Mouse (Mus musculus): ENCODE results near the gene Irak1bp1.

The Irak1bp1 gene

DNA sequence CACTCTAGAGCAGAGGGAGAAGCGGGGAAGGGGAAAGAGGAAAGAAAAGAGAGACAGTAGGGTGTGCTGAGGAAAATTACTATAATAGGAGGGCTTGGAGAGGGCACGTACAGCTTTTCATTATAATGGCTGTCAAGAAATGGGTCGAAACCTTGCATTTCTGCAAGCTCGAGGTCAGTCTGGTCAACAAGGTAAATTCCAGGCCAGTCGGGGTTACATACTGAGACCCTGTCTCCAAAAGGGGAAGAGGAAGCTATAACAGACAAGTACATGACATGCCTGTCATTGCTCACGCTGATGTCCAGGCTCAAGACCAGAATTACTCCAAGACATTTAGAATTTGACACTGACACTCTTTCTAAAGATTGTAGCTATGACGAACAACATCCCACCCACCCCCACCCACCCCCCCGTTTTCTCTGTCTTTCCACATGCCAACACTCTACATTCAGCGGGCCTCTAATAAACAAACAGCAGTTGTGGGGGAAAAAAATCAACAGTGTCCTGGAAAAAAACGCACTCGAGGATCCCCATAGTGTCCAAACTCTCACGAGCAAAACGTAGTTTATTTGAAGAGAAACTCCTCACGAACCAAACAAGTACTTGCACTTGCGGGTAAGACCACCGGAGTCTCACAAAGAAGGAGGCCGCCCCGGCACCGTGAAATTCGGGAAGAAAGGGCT lies at the start of gene Irak1bp1:
TSS of gene Irak1bp1 (plus strand) at position 534 of the 683 bp plus-strand sequence.
- CTCF ChIA-PET = interaction anchor here (0.6 kb wide), 1 partner anchor 354 kb away, joined by 8 read pairs; no protein-coding TSS in a partner anchor

GRCm38 (mm10) chr9:82788375-82788774 lies 41.0 kb upstream of the Irak1bp1 start:
- CTCF ChIA-PET = no interaction called here

- CTCF ChIA-PET = no interaction called here
These were observed 29.0 kb upstream of the Irak1bp1 start for GRCm38 (mm10) chr9:82800360-82800759.

GRCm38 (mm10) chr9:82807129-82807528 lies 22.2 kb upstream of the Irak1bp1 start:
- CTCF ChIA-PET = no interaction called here

DNA sequence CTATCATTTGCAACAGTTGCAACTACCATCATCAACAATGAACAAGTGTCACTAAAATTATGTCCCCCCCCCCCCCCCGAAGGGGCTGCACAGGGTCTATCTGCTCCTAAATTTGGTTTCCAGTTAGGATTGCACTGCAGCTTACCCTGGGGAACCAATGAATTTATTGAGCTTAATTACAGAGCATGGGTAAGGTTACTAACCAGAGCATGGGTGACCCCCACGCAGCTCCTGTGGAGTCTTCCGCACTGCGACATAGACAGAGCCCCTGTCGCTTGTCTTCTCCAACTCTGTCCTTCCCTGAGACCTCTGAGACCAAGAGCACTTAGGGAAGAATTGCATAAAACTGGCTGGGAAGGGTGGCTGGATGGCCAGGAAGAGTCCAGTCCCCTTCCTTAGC lies 21.7 kb upstream of the Irak1bp1 start:
- CTCF ChIA-PET = no interaction called here

- CTCF ChIA-PET = no interaction called here
These were observed 17.0 kb upstream of the Irak1bp1 start for GRCm38 (mm10) chr9:82812172-82812963.

GRCm38 (mm10) chr9:82814536-82814935 lies 14.8 kb upstream of the Irak1bp1 start:
- CTCF ChIA-PET = no interaction called here

- CTCF ChIA-PET = interaction anchor here (0.7 kb wide), 1 partner anchor 193 kb away, joined by 12 read pairs; no protein-coding TSS in a partner anchor
These were observed 14.0 kb upstream of the Irak1bp1 start for GRCm38 (mm10) chr9:82815257-82815785.

GRCm38 (mm10) chr9:82826426-82826825 lies 2.9 kb upstream of the Irak1bp1 start:
- CTCF ChIA-PET = interaction anchor here (0.8 kb wide), 1 partner anchor 82 kb away, joined by 4 read pairs; no protein-coding TSS in a partner anchor

DNA sequence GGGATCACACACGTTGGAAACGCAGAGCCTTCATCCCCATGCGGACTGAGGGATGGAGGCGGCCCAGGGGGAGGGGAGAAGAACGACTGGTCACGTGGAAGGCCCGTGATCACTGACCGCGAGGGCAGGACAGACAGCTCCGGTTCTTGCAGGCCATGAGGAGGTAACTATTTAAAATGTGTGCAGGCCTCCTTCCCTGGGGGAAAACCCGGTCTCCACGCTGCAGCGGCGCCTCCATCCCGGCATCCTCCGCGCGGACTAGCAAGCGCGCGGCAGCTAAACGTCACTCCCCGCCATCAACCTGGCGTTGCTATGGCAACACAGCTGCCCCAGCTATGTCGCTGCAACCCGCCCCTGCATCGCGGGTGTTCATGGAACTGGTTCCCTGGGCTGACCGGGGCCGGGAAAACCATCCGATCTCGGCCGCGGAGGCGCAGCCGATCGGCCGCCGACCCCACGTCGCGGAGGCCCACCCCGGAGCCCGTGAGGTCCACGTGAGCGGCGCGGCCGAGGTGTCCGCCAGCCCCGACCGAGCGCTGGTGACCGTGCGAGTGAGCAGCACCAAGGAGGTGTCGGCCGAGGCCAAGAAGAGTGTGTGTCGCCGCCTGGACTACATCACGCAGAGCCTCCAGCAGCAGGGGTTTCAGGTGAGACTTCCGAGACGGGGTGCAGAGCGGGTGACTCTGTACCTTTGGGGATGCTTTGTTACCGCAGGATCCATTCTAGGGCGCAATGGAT lies 522 bp downstream of the Irak1bp1 start:
- CTCF ChIA-PET = no interaction called here

- CTCF ChIA-PET = no interaction called here
These were observed 2.6 kb downstream of the Irak1bp1 start for GRCm38 (mm10) chr9:82831891-82832290.

DNA sequence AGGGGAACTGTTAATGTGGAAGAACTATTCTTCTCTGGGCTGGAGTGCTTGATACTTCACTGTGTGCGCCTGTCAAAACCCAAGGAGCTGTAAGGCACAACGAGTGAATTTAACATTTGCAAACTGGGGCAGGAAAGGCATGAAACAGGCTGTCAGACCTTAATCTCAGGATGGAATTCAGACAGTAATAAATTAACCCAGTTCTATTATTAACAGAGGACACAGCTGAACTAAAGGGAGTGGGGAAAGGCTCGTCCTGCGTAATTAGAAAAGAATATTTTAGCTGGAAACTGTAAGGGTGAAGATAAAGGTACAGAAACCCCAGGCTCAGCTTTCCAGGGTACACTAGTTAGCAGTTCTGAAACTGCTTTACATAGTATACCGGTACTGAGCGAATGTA lies 6.6 kb downstream of the Irak1bp1 start:
- CTCF ChIA-PET = no interaction called here

DNA sequence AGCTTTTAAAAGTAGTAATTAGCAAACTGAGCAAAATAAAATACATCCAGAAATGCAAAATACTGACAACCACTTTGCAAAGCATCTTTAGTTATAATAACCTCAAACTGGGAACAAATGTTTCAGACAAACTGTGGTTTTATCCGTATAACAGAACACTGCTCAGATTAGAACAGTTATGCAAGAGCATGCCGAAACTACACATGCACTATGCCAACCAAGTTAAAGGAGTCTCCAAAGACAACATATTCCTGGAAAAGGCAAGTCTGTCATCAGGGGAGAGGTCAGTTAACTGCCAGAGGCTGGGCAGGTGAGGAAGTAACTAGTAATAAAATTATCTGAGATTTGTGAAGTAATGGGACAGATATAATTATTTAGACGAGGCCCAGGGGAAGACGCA lies 13.3 kb downstream of the Irak1bp1 start:
- CTCF ChIA-PET = no interaction called here

DNA sequence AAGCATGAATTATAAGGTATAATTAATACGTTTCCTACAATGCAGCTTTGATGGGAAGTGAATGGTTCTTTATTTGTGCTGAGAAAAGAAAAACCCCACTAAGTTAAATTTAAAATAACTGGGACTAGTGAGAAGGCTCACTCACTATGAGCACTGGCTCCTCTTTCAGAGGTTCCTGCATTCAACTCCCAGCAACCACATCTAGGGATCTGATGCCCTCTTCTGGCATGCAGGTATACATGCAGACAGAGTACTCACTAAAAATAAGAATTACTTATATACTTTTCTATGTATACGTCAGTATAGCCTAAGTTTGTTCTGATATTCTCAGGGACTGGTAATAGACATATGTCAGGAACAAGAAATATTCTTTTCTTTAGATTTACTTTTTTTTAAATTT lies 24.7 kb downstream of the Irak1bp1 start:
- CTCF ChIA-PET = no interaction called here

GRCm38 (mm10) chr9:82854973-82855614 lies 25.8 kb downstream of the Irak1bp1 start:
- CTCF ChIA-PET = no interaction called here

GRCm38 (mm10) chr9:82856241-82856640 lies 26.9 kb downstream of the Irak1bp1 start:
- CTCF ChIA-PET = interaction anchor here (0.7 kb wide), 1 partner anchor 1088 kb away, joined by 3 read pairs; no protein-coding TSS in a partner anchor

GRCm38 (mm10) chr9:82860805-82861204 lies 31.5 kb downstream of the Irak1bp1 start:
- CTCF ChIA-PET = no interaction called here

- CTCF ChIA-PET = no interaction called here
These were observed 32.0 kb downstream of the Irak1bp1 start for GRCm38 (mm10) chr9:82861316-82861715.

- CTCF ChIA-PET = no interaction called here
These were observed 32.6 kb downstream of the Irak1bp1 start for GRCm38 (mm10) chr9:82861775-82862430.

- CTCF ChIA-PET = no interaction called here
These were observed 36.8 kb downstream of the Irak1bp1 start for GRCm38 (mm10) chr9:82866121-82866520.

DNA sequence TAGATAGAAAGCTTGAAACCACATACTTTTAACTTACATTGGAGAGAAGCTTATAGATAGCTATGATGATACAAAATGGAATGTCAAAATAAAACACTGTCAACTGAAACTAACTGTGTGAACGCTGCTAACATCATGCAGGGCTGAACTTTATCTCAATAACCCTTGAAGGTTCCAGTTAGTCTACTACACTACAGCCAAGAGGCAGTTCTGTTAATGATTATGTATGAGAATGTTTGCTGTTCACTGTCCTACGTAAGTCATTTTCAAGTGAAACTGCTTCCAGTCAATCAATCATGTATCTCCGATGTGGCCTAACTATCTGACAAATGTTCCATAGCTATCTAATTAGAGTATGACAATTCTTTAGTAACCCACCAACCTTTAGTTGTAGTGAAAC lies 38.4 kb downstream of the Irak1bp1 start:
- CTCF ChIA-PET = no interaction called here
